Mouse (Mus musculus): ENCODE data around the gene Nckap5l. TPM values are rescaled to one million over a fixed set of nuclear protein-coding genes. Genes with fewer than 3 reads are reported as not detected.

Gene Nckap5l
- polyA plus RNA-seq (2012; rRNA removed), result 3.1 and 3.9 TPM in 2 replicates

DNA sequence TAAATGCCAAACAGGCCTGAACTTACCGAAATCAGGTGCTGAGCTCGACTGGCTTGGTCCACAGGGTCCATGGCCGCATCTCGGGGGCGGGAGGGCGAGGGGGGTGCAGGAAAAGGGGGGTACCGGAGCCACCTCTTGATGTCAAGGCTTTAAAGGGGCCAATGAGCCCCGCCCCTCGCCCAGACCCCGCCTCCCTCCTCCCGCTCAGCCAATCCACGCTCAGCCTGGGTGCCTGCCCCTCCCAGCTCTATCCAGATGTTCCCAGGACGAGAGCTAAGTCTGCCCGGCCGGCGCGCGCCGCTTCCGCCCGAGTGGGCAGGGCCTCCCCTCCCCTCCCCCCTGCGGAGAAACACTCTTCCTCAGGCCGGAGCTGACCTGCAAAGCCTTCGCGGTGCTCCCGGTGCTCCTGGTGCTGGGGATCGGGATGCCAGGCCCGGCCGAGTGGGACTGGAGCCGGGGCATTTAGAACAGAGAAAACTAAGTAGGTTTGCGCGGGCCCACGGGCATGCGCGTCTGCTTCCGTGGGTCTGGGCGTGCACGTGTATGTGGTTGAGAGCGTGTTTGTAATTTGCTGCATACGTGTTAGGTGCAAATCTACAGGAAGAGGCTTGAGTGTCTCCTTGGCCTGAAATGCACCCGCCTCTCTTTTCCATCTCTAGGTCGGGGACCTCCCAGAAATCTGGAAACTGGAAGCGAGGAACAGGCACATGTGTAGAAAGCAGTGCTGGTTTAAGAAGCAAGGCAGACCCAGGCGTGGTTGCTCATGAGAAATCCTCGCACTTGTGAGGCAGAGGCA lies at the start of gene Nckap5l:
Gene Nckap5l, minus strand, starts transcription at position 143 of the 796 bp plus-strand sequence.
- WGBS, result 1% methylated on average over 45 of the region's 45 CpGs
- peak within 1 kb of the TSS; percentile 28; the same call in 1 of the 2 replicates for H3K27ac ChIP-seq (ENCODE audit: insufficient read depth, low read depth, low read length)
- no peaks in the 10 kb centered on the region for H3K27me3 ChIP-seq (replicated peaks; ENCODE audit: control insufficient read depth, insufficient read depth, low read length)
- peak within 1 kb of the TSS; percentile 84 for H3K4me3 ChIP-seq (ENCODE audit: insufficient read depth, low read depth, low read length)
- no peak for TF ChIP-seq POLR2A (IDR thresholded peaks at IDR 0.05; ENCODE audit: low read depth, low read length)
- no peak for TF ChIP-seq CTCF (conservative IDR thresholded peaks at IDR 0.05; ENCODE audit: insufficient read depth, insufficient read length, low read depth, low read length)
- peak; percentile 96 for DNase-seq
- no peaks in the 10 kb centered on the region for H3K36me3 ChIP-seq (ENCODE audit: control insufficient read depth, insufficient read depth, low read length)
- peaks cover 5% of the 10 kb centered on the region; the same call in 1 of the 2 replicates for H3K4me1 ChIP-seq (ENCODE audit: control insufficient read depth, insufficient read depth, low read length)

DNA sequence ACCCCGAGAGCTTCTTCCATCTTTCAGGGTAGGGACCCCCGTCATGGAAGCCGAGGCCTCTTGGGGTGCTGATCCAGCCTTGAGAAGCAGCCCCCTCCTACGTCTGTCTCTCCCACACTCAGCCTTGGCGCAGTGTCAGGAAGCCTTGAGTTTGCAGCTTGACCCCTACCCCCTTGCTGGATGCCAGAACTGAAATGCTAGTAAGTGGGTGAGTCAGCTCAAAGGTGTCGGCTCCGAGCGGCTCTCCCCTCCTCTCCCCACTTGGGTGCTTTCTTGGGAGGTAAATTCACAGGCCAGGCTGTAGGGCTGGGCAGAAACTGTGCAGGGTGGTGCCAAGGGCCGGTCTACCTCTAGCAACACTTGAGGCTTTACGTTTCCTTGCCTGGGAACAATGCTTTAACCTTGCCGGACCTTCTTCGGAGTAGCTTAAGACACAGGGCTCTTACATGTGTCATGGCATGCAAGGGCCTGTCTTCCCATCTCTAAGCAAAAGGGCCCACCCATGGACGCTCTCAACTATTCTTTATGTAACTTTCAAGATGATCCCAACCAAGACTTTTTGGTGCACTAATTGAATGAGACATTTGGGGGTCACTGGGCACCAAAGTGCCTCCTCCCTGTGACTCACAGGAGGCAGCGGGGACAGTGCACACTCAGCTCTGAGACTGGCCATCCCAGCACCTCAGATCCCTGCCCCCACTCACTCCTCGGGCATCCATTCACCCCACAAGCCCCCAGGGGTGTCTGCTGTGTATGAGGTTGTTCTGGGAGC lies 48.0 kb upstream of the Nckap5l start:
- H3K36me3 ChIP-seq (ENCODE audit: control insufficient read depth, insufficient read depth, low read length), result no peaks in the 10 kb centered on the region
- no peak for DNase-seq
- no peaks in the 10 kb centered on the region for H3K27me3 ChIP-seq (replicated peaks; ENCODE audit: control insufficient read depth, insufficient read depth, low read length)
- TF ChIP-seq POLR2A (IDR thresholded peaks at IDR 0.05; ENCODE audit: low read depth, low read length), result no peak
- TF ChIP-seq CTCF (conservative IDR thresholded peaks at IDR 0.05; ENCODE audit: insufficient read depth, insufficient read length, low read depth, low read length), result no peak
- no peak overlapping the region for H3K27ac ChIP-seq (ENCODE audit: insufficient read depth, low read depth, low read length)
- H3K4me1 ChIP-seq (ENCODE audit: control insufficient read depth, insufficient read depth, low read length), result peaks cover 6% of the 10 kb centered on the region; the same call in 1 of the 2 replicates
- H3K4me3 ChIP-seq (ENCODE audit: insufficient read depth, low read depth, low read length), result no peak overlapping the region
- 61% methylated on average over 15 of the region's 15 CpGs for WGBS

GRCm38 (mm10) chr15:99503256-99503655 lies 45.7 kb upstream of the Nckap5l start:
- no peak for DNase-seq
- TF ChIP-seq CTCF (conservative IDR thresholded peaks at IDR 0.05; ENCODE audit: insufficient read depth, insufficient read length, low read depth, low read length) (no peak), POLR2A (IDR thresholded peaks at IDR 0.05; ENCODE audit: low read depth, low read length) (no peak)
- 74% methylated on average over 5 of the region's 5 CpGs for WGBS

DNA sequence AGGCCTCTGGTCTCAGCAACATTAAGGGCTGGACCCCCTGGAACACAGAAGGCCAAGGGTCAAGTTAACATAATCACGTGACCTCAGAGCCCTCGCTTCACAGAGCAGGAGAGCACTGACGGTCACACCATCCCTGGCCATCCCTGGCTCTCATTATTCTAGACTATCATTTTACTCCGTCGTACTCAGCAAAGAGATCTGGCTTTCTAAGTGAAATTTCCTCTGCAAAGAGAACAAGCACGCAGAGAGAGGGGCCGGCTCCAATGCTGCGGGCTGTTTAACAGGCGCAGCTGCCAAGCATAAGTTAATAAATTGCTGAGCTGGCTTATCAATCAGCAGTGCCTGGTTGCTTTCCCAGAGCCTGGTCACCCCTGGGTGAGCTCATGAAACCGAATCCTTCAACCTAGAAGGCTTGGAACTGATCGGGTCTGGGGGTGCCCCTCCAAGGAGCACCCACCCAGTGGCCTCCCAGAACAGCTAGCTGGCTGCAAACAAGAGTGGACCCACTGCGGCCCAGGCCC lies 44.8 kb upstream of the Nckap5l start:
- Histone ChIP-seq H3K4me3 (ENCODE audit: insufficient read depth, low read depth, low read length) (no peak overlapping the region), H3K36me3 (ENCODE audit: control insufficient read depth, insufficient read depth, low read length) (no peaks in the 10 kb centered on the region), H3K4me1 (ENCODE audit: control insufficient read depth, insufficient read depth, low read length) (peaks cover 12% of the 10 kb centered on the region; the same call in 1 of the 2 replicates), H3K27ac (ENCODE audit: insufficient read depth, low read depth, low read length) (peak overlapping the region; percentile 22; the same call in 1 of the 2 replicates), H3K27me3 (replicated peaks; ENCODE audit: control insufficient read depth, insufficient read depth, low read length) (no peaks in the 10 kb centered on the region)
- WGBS, result 28% methylated on average over 12 of the region's 12 CpGs
- no peak for TF ChIP-seq POLR2A (IDR thresholded peaks at IDR 0.05; ENCODE audit: low read depth, low read length)
- no peak for TF ChIP-seq CTCF (conservative IDR thresholded peaks at IDR 0.05; ENCODE audit: insufficient read depth, insufficient read length, low read depth, low read length)
- peak; percentile 69 for DNase-seq

More at GRCm38 (mm10) chr15:99503256-99503655, 45.7 kb upstream of the Nckap5l start:
- H3K36me3 ChIP-seq (ENCODE audit: control insufficient read depth, insufficient read depth, low read length), result no peaks in the 10 kb centered on the region
- H3K27me3 ChIP-seq (replicated peaks; ENCODE audit: control insufficient read depth, insufficient read depth, low read length), result no peaks in the 10 kb centered on the region
- H3K4me3 ChIP-seq (ENCODE audit: insufficient read depth, low read depth, low read length), result no peak overlapping the region
- H3K4me1 ChIP-seq (ENCODE audit: control insufficient read depth, insufficient read depth, low read length), result peaks cover 9% of the 10 kb centered on the region; the same call in 1 of the 2 replicates
- H3K27ac ChIP-seq (ENCODE audit: insufficient read depth, low read depth, low read length), result no peak overlapping the region

GRCm38 (mm10) chr15:99501292-99502260 lies 44.0 kb upstream of the Nckap5l start:
- peak; percentile 11 for DNase-seq
- Histone ChIP-seq H3K36me3 (ENCODE audit: control insufficient read depth, insufficient read depth, low read length) (no peaks in the 10 kb centered on the region), H3K4me3 (ENCODE audit: insufficient read depth, low read depth, low read length) (no peak overlapping the region), H3K27ac (ENCODE audit: insufficient read depth, low read depth, low read length) (peak overlapping the region; percentile 17; the same call in 1 of the 2 replicates), H3K27me3 (replicated peaks; ENCODE audit: control insufficient read depth, insufficient read depth, low read length) (no peaks in the 10 kb centered on the region), H3K4me1 (ENCODE audit: control insufficient read depth, insufficient read depth, low read length) (peaks cover 12% of the 10 kb centered on the region; the same call in 1 of the 2 replicates)
- TF ChIP-seq POLR2A (IDR thresholded peaks at IDR 0.05; ENCODE audit: low read depth, low read length), result no peak
- TF ChIP-seq CTCF (conservative IDR thresholded peaks at IDR 0.05; ENCODE audit: insufficient read depth, insufficient read length, low read depth, low read length), result no peak
- 58% methylated on average over 20 of the region's 20 CpGs for WGBS

GRCm38 (mm10) chr15:99500320-99500719 lies 42.8 kb upstream of the Nckap5l start:
- peaks cover 12% of the 10 kb centered on the region; the same call in 1 of the 2 replicates for H3K4me1 ChIP-seq (ENCODE audit: control insufficient read depth, insufficient read depth, low read length)

More at GRCm38 (mm10) chr15:99500320-99500719, 42.8 kb upstream of the Nckap5l start:
- no peak overlapping the region for H3K27ac ChIP-seq (ENCODE audit: insufficient read depth, low read depth, low read length)
- no peaks in the 10 kb centered on the region for H3K36me3 ChIP-seq (ENCODE audit: control insufficient read depth, insufficient read depth, low read length)
- no peak overlapping the region for H3K4me3 ChIP-seq (ENCODE audit: insufficient read depth, low read depth, low read length)
- no peaks in the 10 kb centered on the region for H3K27me3 ChIP-seq (replicated peaks; ENCODE audit: control insufficient read depth, insufficient read depth, low read length)
- TF ChIP-seq POLR2A (IDR thresholded peaks at IDR 0.05; ENCODE audit: low read depth, low read length) (no peak), CTCF (conservative IDR thresholded peaks at IDR 0.05; ENCODE audit: insufficient read depth, insufficient read length, low read depth, low read length) (no peak)
- 39% methylated on average over 5 of the region's 5 CpGs for WGBS
- no peak for DNase-seq
